Mouse (Mus musculus): ENCODE data around the gene Smap1. TPM values are rescaled to one million over a fixed set of nuclear protein-coding genes. Genes with fewer than 3 reads are reported as not detected.
A peak's percentile ranks its signal among the peaks of the same experiment; 100 is the strongest.

The Smap1 gene
- polyA plus RNA-seq, 1 experiment from 2014 or later, result 46.6 TPM

DNA sequence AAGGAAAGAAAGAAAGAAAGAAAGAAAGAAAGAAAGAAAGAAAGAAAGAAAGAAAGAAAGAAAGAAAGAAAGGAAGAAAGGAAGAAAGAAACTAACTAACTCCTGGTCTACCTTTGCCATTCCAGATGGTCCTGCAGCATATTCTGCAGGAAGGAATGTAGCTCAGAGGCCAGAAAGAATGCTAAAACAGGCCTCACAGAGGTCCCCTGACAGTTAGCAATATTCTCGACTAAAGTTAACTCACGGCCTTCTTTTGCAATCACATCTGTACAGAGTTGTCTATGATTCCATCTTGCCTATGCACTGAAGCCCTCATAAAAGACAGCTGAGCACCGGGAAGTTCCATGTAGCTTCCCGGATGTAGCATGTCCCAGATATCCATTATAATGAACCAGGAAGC is 33.4 kb upstream of the Smap1 start:
- no peak overlapping the region for H3K9ac ChIP-seq (replicated peaks; ENCODE audit: low read length)
- no peaks in the 10 kb centered on the region for H3K4me1 ChIP-seq (ENCODE audit: control insufficient read depth, insufficient read depth, low read length)
- H3K27me3 ChIP-seq (ENCODE audit: control insufficient read depth, insufficient read depth, low read length), result no peaks in the 10 kb centered on the region
- no peak overlapping the region for H3K27ac ChIP-seq (replicated peaks; ENCODE audit: low read depth, low read length)
- no peak overlapping the region for H3K4me3 ChIP-seq (ENCODE audit: low read depth, low read length)
- ATAC-seq (replicated peaks; ENCODE audit: insufficient number of reproducible peaks, low FRiP score, low TSS enrichment, low read depth) (no peak), DNase-seq (ENCODE audit: low spot score) (no peak)
- H3K36me3 ChIP-seq (replicated peaks; ENCODE audit: control insufficient read depth, insufficient read depth, low read depth, low read length), result no peaks in the 10 kb centered on the region
- 82% methylated on average over 4 of the region's 4 CpGs for WGBS
- H3K4me2 ChIP-seq (ENCODE audit: low read depth, low read length), result no peak overlapping the region
- H3K9me3 ChIP-seq (replicated peaks; ENCODE audit: control insufficient read depth, low read length), result no peaks in the 10 kb centered on the region

DNA sequence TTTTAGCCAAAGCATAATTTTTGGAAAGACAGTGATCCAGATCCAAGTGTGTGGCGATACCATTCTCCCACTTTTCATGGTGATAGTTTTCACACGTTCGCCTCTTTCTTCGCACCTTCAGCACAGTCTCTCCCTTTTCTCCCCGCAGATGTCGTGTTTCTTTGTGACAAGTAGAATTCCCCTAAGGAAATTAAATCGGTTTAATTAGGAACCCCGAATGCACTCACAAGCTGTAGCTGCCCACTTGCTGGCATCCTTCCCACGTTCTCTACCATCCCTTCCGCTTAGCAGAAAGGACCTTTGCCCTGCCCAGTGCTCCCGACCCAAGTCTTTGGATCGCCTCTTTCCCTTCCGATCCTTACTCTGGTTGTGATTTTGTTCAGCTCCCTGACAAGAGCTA is 31.8 kb upstream of the Smap1 start:
- Histone ChIP-seq H3K27me3 (ENCODE audit: control insufficient read depth, insufficient read depth, low read length) (no peaks in the 10 kb centered on the region), H3K9me3 (replicated peaks; ENCODE audit: control insufficient read depth, low read length) (no peaks in the 10 kb centered on the region), H3K27ac (replicated peaks; ENCODE audit: low read depth, low read length) (no peak overlapping the region), H3K4me2 (ENCODE audit: low read depth, low read length) (no peak overlapping the region), H3K4me1 (ENCODE audit: control insufficient read depth, insufficient read depth, low read length) (no peaks in the 10 kb centered on the region), H3K9ac (replicated peaks; ENCODE audit: low read length) (no peak overlapping the region), H3K36me3 (replicated peaks; ENCODE audit: control insufficient read depth, insufficient read depth, low read depth, low read length) (no peaks in the 10 kb centered on the region), H3K4me3 (ENCODE audit: low read depth, low read length) (no peak overlapping the region)
- no peak for DNase-seq (ENCODE audit: low spot score)
- 87% methylated on average over 13 of the region's 13 CpGs for WGBS
- no peak for ATAC-seq (replicated peaks; ENCODE audit: insufficient number of reproducible peaks, low FRiP score, low TSS enrichment, low read depth)

DNA sequence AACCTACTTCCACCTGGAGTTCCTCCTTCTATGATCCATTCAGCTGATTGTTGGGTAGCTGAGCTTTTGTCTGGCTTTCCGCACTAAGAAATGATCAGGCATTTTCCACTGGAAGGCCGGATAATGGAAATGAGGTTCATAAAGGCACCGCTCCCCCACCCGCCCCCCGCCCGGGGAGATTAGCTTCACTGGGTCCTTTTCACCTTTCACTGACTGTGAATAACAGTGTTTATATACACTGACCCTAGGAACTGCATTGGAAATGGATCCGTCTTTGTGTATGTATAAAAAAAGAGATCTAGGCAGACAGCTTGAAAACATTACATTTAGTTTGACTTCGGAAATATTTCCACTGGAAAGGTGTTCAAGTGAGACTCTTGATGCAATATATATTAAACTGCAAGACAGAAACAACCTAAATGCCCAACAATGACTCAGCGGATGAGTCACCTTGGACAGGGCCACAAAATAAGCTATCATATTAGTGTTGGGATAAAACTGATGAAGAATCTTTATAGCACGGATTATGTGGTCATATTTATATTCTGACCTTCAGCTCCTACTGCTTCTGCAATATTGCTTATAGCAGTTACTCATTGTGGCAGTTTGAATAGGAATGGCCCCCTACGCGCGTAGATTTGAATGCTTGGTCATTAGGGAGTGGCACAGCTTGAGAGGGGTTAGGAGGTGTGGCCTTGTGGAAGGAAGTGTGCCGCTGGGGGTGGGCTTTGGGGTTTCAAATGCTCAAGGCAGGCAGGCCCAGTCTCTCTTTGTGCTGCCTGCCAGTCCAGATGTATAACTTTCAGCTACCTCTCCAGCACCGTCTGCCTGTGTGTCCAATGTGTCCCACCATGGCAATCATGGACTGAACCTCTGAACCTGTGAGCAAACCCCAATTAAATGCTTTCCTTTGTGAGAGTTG is 26.9 kb upstream of the Smap1 start:
- Histone ChIP-seq H3K27ac (replicated peaks; ENCODE audit: low read depth, low read length) (no peak overlapping the region), H3K36me3 (replicated peaks; ENCODE audit: control insufficient read depth, insufficient read depth, low read depth, low read length) (no peaks in the 10 kb centered on the region), H3K9ac (replicated peaks; ENCODE audit: low read length) (no peak overlapping the region), H3K27me3 (ENCODE audit: control insufficient read depth, insufficient read depth, low read length) (no peaks in the 10 kb centered on the region), H3K4me2 (ENCODE audit: low read depth, low read length) (no peak overlapping the region), H3K4me3 (ENCODE audit: low read depth, low read length) (no peak overlapping the region), H3K9me3 (replicated peaks; ENCODE audit: control insufficient read depth, low read length) (no peaks in the 10 kb centered on the region), H3K4me1 (ENCODE audit: control insufficient read depth, insufficient read depth, low read length) (no peaks in the 10 kb centered on the region)
- DNase-seq (ENCODE audit: low spot score), result peak; percentile 24
- 82% methylated on average over 15 of the region's 15 CpGs for WGBS
- 0 out of 2 replicates have a peak, but pooled peaks have one; percentile 48 for ATAC-seq (replicated peaks; ENCODE audit: insufficient number of reproducible peaks, low FRiP score, low TSS enrichment, low read depth)

DNA sequence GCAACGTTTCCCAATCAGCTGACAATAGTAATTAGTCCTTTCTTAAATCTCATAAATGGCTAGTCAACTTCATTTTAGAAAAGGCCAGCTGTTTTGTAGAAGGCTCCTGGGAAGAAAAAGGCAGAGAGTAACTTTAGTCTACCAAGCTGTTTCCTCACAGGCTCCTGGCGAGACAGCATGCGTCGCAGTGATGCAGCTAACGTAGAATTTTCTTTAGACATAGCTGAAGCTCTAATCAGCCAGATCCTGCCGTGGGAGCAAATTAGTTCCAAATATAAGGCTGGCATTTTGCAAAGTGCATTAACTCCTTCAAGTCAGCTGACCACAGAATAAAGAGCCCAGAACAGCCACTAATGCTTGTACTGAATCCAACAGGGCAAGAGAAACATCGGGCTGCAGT is 26.2 kb upstream of the Smap1 start:
- no peak for ATAC-seq (replicated peaks; ENCODE audit: insufficient number of reproducible peaks, low FRiP score, low TSS enrichment, low read depth)
- H3K4me2 ChIP-seq (ENCODE audit: low read depth, low read length), result no peak overlapping the region
- no peaks in the 10 kb centered on the region for H3K4me1 ChIP-seq (ENCODE audit: control insufficient read depth, insufficient read depth, low read length)
- H3K27ac ChIP-seq (replicated peaks; ENCODE audit: low read depth, low read length), result no peak overlapping the region
- no peak overlapping the region for H3K4me3 ChIP-seq (ENCODE audit: low read depth, low read length)
- H3K9ac ChIP-seq (replicated peaks; ENCODE audit: low read length), result no peak overlapping the region
- DNase-seq (ENCODE audit: low spot score), result no peak
- H3K9me3 ChIP-seq (replicated peaks; ENCODE audit: control insufficient read depth, low read length), result no peaks in the 10 kb centered on the region
- whole genome bisulfite sequencing, result 57% methylated on average over 7 of the region's 7 CpGs
- no peaks in the 10 kb centered on the region for H3K27me3 ChIP-seq (ENCODE audit: control insufficient read depth, insufficient read depth, low read length)
- no peaks in the 10 kb centered on the region for H3K36me3 ChIP-seq (replicated peaks; ENCODE audit: control insufficient read depth, insufficient read depth, low read depth, low read length)

DNA sequence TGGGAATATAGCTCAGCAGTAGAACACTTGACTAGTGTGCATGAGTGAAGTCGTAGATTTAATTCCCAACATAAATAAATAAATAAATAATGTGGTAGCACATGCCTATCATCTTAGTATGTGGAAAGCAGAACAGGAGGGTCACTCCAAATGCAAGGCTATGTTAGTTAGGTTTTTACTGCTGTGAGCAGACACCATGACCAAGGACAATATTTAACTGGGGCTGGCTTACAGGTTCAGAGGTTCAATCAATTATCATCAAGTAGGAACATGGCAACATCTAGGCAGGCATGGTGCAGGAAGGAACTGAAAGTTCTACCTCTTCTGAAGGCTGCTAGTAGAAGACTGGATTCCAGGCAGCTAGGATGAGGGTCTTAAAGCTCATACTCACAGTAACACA is 22.0 kb upstream of the Smap1 start:
- no peak for DNase-seq (ENCODE audit: low spot score)
- no peak for ATAC-seq (replicated peaks; ENCODE audit: insufficient number of reproducible peaks, low FRiP score, low TSS enrichment, low read depth)
- Histone ChIP-seq H3K4me2 (ENCODE audit: low read depth, low read length) (no peak overlapping the region), H3K9me3 (replicated peaks; ENCODE audit: control insufficient read depth, low read length) (no peaks in the 10 kb centered on the region), H3K27me3 (ENCODE audit: control insufficient read depth, insufficient read depth, low read length) (no peaks in the 10 kb centered on the region), H3K9ac (replicated peaks; ENCODE audit: low read length) (no peak overlapping the region), H3K4me3 (ENCODE audit: low read depth, low read length) (no peak overlapping the region), H3K36me3 (replicated peaks; ENCODE audit: control insufficient read depth, insufficient read depth, low read depth, low read length) (no peaks in the 10 kb centered on the region), H3K27ac (replicated peaks; ENCODE audit: low read depth, low read length) (no peak overlapping the region), H3K4me1 (ENCODE audit: control insufficient read depth, insufficient read depth, low read length) (no peaks in the 10 kb centered on the region)
- WGBS, result 88% methylated on average over 1 of the region's 1 CpGs

DNA sequence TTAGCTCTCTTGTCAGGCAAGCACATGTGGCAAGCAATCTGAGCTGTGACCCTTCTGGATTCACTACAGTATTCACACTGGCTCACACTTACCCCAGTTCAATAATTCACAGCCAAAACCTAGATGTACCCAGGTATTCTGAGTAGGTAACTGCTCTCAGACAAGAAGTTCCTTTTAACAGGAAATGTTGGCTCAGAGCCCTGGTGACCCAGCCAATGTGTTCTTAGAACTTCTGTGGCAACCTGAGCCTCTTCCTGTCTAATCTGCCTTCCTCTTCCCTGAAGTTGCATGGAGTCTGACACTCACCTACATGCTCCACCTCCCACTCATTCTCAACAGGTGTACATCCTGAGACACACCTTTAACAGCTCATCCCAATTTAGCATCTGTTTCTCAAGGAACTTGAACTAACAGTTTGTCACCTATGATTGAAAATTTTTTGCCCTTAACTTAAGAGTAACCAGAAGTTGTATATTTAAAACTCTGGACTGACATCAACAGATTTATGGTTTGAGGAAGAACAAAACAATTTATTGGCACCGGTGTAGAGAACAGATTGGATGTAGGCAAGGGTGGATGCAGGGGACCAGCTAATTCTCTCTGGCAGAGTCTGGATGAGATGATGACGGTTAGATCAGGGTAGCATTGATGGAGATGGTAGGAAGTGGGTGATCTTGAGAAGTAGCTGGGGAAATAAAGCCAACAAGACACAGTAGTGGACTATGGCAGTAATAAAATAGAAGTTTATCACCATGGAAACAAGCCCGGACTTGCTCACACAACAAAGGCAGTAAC is 21.2 kb upstream of the Smap1 start:
- DNase-seq (ENCODE audit: low spot score) (no peak), ATAC-seq (replicated peaks; ENCODE audit: insufficient number of reproducible peaks, low FRiP score, low TSS enrichment, low read depth) (no peak)
- no peaks in the 10 kb centered on the region for H3K9me3 ChIP-seq (replicated peaks; ENCODE audit: control insufficient read depth, low read length)
- no peak overlapping the region for H3K9ac ChIP-seq (replicated peaks; ENCODE audit: low read length)
- no peak overlapping the region for H3K4me2 ChIP-seq (ENCODE audit: low read depth, low read length)
- H3K27ac ChIP-seq (replicated peaks; ENCODE audit: low read depth, low read length), result no peak overlapping the region
- no peaks in the 10 kb centered on the region for H3K36me3 ChIP-seq (replicated peaks; ENCODE audit: control insufficient read depth, insufficient read depth, low read depth, low read length)
- H3K4me1 ChIP-seq (ENCODE audit: control insufficient read depth, insufficient read depth, low read length), result no peaks in the 10 kb centered on the region
- whole genome bisulfite sequencing, result 93% methylated on average over 3 of the region's 3 CpGs
- H3K27me3 ChIP-seq (ENCODE audit: control insufficient read depth, insufficient read depth, low read length), result no peaks in the 10 kb centered on the region
- no peak overlapping the region for H3K4me3 ChIP-seq (ENCODE audit: low read depth, low read length)

DNA sequence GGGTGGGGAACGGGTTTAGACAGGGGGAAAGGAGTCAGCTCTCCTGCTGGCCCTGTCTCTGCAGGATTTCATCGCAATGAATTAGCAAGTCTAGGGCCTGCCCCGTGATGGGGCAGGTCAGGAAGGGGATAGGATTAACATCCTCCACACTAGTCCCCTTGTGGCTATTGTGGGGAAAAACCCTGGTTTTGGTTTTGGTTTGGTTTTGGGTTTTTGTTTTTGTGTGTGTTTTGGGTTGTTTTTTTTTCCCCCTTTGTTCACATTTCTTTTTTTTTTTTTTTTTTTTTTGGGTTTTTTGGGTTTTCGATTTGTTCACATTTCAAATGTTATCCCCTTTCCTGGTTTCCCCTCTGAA is 13.3 kb upstream of the Smap1 start:
- Histone ChIP-seq H3K9me3 (replicated peaks; ENCODE audit: control insufficient read depth, low read length) (no peaks in the 10 kb centered on the region), H3K27me3 (ENCODE audit: control insufficient read depth, insufficient read depth, low read length) (no peaks in the 10 kb centered on the region), H3K36me3 (replicated peaks; ENCODE audit: control insufficient read depth, insufficient read depth, low read depth, low read length) (no peaks in the 10 kb centered on the region), H3K4me2 (ENCODE audit: low read depth, low read length) (no peak overlapping the region), H3K4me1 (ENCODE audit: control insufficient read depth, insufficient read depth, low read length) (no peaks in the 10 kb centered on the region), H3K4me3 (ENCODE audit: low read depth, low read length) (no peak overlapping the region), H3K27ac (replicated peaks; ENCODE audit: low read depth, low read length) (no peak overlapping the region), H3K9ac (replicated peaks; ENCODE audit: low read length) (no peak overlapping the region)
- WGBS, result 27% methylated on average over 4 of the region's 4 CpGs
- ATAC-seq (replicated peaks; ENCODE audit: insufficient number of reproducible peaks, low FRiP score, low TSS enrichment, low read depth) (no peak), DNase-seq (ENCODE audit: low spot score) (no peak)

Data from embryonic facial prominence, embryonic 11.5 days (tissue).